Mouse (Mus musculus) thymus, adult 2 months (tissue): ENCODE measurements around the gene Cntnap1.

Experiments
- CTCF ChIP-seq: fragments of 200-500 bp; IDR thresholded peaks from 2 replicates; pipeline ENCODE4 v1.5.1; 2012; ENCODE audit warnings: mild to moderate bottlenecking, control low read depth, low read length, moderate library complexity, borderline replicate concordance; ENCODE audit not compliant: control insufficient read depth, poor library complexity, insufficient read depth; ENCODE audit errors: extremely low read depth
- POLR2A ChIP-seq: fragments of 200-500 bp; IDR thresholded peaks from 2 replicates; pipeline ENCODE4 v1.6.1; 2012; ENCODE audit warnings: mild to moderate bottlenecking, low read length, control low read depth, moderate library complexity; ENCODE audit not compliant: control insufficient read depth, poor library complexity, insufficient read depth; ENCODE audit errors: extremely low read depth

DNA sequence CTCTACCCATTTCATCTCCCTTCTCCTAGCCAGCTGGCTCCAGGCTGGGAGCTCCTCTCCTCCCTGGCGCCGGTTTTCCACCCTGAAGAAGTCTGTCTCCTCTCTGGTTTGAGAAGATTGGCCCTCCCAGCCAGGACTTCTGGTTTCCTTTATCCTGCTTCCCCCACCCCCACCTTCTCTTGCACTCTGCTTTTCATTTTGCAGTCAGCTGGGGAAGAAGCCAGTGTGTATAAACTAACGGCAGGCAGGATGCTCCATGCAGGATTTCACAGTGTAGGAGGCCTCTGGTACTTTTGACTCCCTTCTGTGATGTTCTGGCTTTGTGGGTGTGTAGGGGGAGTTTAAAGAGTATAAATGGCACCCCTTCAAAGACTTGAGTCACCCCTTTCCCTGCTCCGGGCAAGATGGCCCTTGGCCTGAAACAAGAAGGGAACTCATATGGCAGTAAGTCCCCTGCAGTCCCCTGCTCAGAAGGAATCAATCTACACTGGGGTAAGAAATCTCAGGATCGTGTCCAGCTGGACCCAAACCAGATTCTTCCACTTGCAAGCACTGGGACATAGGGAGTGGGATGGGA is 67.8 kb downstream of the Cntnap1 start:
- TF ChIP-seq POLR2A (no peak), CTCF (no peak)
